Mouse (Mus musculus) adrenal gland, postnatal 14 days (tissue): ENCODE results near the gene Zfp316. TPM values are rescaled to one million over a fixed set of nuclear protein-coding genes. Genes with fewer than 3 reads are reported as not detected.

ENCODE experiments used
- DNase-seq: peaks from one replicate; pipeline ENCODE4 v3.0.0; 2021; ENCODE audit warnings: mixed read lengths
- long read RNA-seq, 2 experiments: library from polyadenylated mRNA; stranded (forward); transcript quantifications; one replicate each; pipeline ENCODE4 v2.0.0; 2021
- total RNA-seq: library from RNA; stranded (reverse); gene quantifications from 2 replicates; pipeline ENCODE4 v1.2.3, GENCODE M21; 2021

Zfp316 gene
- 6.9 and 7.6 TPM in 2 replicates for total RNA-seq
- long read RNA-seq, experiment 1, full-length matches to known transcripts: 1 of 1 reads
- long read RNA-seq, experiment 1, partial matches to known transcripts: 0 of 1 reads
- long read RNA-seq, experiment 1, other reads (novel, unspliced or antisense): 0 of 1 reads
- long read RNA-seq, experiment 2, partial matches to known transcripts: 0 of 1 reads
- long read RNA-seq, experiment 2, other reads (novel, unspliced or antisense): 1 of 1 reads

GRCm38 (mm10) chr5:143269363-143270150, at the start of gene Zfp316:
Gene Zfp316, minus strand, starts transcription at chr5:143270022.
- DNase-seq: peak; percentile 87

GRCm38 (mm10) chr5:143317288-143317610, 47.4 kb upstream of the Zfp316 start:
- DNase-seq: peak; percentile 74

GRCm38 (mm10) chr5:143316605-143317287, 46.9 kb upstream of the Zfp316 start:
- DNase-seq: peak; percentile 68

GRCm38 (mm10) chr5:143315514-143315888, 45.7 kb upstream of the Zfp316 start:
- DNase-seq: no peak

DNA sequence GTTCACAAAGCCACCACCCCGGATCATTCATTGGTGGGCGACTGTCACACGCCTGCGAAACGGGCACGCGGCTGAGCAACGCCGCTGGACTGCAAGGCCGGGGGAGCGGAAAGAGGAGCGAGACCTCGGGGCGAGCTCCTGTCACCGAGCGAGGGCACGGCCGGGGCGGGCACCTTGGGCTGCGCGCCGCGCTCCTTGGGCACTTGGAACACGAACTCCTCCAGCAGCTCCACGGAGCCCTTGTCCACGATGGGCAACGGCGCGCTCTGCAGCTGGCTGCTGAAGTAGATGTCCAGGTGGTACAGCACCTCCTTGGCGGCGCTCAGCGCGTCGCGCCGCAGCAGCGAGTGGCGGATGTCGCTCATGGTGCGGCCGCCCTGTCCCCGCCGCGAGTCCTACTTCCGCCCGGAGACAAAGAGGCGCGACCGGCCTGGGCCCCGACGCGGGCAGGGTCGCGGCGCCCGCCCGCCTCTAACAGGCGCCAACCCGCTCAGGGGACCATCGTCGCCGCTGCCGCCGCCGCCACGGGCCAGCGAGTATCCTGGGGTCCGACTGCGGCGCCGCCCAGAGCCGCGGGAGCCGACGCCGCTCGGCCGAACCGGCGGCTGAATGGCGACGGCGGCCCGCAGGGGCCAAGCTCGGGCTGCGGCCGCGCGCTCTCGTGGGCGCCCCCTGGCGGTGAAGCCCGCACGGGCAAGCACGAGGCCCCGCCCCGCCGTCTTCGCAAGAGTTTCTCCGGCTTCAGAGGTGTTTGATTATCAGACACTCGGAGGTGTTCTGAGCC, 45.1 kb upstream of the Zfp316 start, which contains the start of gene E130309D02Rik:
E130309D02Rik (minus strand) TSS at position 631 of the 784 bp plus-strand sequence.
- DNase-seq: peak; percentile 95

DNA sequence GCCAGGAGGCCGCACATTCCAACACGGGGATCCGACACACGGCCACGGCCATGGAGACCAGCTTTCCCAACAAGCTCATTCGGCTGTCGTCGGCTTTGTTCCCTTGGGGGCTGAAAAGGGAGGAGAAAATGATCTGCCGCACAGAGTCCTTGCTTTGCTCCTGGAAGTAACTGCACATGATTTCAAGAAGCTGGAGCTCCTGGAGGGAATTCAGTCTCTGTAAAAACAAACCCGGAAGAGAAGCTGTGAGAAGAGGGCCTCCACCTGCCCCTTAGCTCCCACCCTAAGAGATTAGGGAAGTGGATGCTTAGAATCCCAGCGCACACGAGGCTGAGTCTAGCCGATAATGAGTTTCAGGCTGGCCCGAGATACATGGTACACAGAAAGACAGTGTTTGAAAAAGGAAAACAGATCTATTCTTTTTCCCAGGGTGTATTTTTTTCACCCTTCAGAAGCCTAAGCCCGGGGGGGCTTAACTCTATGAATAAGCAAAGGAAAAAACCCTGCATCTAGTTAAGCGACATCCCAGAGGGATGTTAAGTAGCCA, 44.4 kb upstream of the Zfp316 start:
- DNase-seq: no peak

- DNase-seq: peak; percentile 83
These were observed 42.1 kb upstream of the Zfp316 start for GRCm38 (mm10) chr5:143311886-143312285.

GRCm38 (mm10) chr5:143309916-143310315, 40.1 kb upstream of the Zfp316 start:
- no peak for DNase-seq

DNA sequence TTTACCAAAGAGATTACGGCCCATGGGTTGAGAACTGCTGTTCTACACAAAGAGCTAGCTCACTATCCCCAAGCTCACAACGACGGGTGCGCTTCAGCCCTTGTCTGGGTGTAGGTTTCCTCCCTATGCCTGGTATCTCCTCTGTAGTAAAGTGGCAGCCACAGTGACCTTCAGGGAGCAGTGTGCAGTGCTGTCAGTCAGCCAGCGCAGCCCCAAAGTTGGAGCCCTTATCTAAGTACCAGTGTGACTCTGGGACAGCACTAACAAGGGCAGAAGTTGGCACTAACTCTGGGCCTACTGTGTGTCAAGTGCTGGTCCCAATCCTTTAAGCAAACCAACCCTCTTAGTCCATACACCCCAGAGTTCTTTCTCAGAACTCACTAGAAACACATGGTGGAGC, 39.0 kb upstream of the Zfp316 start:
- no peak for DNase-seq

GRCm38 (mm10) chr5:143304251-143304650, 34.4 kb upstream of the Zfp316 start:
- DNase-seq: no peak

DNA sequence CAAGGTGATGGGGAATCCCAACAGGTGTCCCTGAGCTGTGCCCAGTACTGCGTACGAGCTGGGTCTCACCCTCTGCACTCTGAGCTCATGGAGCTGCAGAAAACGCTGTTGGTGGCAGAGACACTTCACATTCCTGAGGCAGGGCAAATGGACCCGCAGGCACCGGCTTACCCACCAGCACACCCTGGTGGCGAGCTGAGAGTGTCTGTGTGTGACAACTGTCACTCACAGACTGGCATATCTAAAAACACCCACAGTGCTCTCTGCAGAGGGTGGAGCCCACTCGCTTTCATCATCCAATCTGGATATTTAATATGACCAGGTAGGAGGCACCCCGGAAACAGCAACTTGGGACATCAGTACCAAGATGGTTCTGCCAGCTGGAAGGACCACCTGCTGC, 31.5 kb upstream of the Zfp316 start:
- no peak for DNase-seq

DNA sequence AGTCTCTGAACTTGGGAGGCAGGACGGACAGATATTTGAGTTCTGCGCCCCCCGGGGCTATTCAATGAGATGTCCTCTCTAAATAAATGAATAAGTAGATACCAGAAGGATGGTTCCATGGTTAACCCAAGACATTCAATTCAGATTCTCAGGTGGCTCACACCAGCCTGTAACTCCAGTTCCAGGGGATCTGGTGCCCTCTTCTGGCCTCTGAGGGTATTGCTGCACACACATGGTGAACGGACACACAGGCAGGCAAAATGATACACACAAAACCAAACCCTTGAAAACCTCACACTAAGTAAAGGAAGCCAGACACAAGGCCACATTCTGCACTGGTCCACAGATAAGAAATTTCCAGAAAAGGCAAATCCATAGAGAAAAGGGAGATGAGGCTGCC, 29.9 kb upstream of the Zfp316 start:
- peak; percentile 73 for DNase-seq

DNA sequence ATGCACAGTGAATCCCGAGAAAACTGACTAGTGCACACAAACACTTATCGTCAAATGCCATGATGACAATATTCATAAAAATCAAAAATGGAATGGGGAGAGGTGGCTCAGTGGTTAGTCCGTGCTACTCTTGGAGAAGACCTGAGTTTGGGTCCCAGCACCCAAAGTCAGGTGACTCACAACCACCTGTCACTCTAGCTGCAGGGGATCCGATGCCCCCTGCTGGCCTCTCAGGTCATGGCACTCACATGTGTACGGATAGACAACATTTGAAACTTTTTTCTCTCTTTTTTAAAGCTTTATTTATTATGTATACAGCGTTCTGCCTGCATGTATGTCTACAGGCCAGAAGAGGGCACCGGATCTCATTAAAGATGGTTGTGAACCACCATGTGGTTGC, 28.6 kb upstream of the Zfp316 start:
- DNase-seq: no peak

DNA sequence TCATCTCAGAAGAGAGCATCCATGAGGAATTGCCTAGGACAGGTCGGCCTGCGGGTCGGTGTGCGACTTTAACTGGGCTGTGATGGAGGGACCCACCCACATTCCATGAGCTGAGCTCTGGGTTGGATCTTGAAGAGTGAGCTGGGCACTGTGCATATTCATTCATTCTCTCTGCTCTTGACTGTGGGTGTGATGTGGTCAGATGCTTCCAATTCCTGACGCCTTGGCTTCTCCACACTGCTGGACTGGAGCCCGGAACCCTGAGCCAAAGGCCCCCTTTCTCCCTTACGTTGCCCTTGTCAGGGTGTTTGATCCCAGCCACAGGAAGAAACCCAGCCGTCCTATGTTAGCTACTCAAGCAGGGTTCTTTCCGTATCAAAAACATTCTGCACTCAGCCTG, 28.2 kb upstream of the Zfp316 start:
- DNase-seq: no peak

GRCm38 (mm10) chr5:143295330-143295729, 25.5 kb upstream of the Zfp316 start:
- no peak for DNase-seq

DNA sequence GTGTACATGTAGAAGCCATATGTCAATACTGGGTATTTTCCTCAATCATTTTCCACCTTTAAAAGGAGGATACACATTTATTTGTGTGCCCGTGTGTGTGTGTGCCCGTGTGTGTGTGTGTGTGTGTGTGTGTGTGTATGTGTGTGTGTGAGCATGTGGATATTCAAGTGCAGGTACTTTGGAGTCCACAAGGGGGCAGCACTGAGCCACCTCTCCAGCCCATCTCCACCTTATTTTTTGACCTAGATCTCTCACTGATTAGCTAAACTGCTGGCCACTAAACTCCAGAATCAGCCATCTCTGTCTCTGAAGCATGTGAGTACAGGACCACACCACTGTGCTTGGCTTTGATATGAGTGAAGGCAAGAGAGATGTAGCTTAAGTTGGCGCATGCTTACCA, 25.0 kb upstream of the Zfp316 start:
- no peak for DNase-seq

DNA sequence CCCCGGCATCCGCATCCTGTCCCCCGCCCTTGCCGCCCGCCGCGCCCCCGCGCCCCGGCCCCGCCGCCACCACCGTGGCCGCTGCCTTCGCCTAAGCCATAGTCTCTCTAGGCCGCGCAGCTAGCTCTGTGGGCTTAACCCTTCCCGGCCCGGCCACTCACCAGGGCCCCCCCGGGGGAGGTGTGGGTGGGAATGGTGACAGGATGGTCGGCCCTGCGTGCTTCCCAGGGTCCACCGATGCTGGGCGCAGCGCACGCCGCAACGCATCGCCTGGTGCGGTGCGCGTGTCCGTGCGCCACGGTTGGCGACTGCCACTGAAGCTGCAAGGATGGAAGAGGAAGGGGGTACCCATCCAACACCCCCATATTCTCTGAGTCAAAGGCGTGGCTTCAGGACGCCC, 23.6 kb upstream of the Zfp316 start, which contains the start of gene Zfp853:
Zfp853 (minus strand) TSS at position 220 of the 400 bp plus-strand sequence.
- DNase-seq: peak; percentile 47

GRCm38 (mm10) chr5:143292879-143293278, 23.1 kb upstream of the Zfp316 start:
- DNase-seq: no peak

- DNase-seq: no peak
These were observed 19.5 kb upstream of the Zfp316 start for GRCm38 (mm10) chr5:143289299-143289698.

- DNase-seq: no peak
These were observed 18.6 kb upstream of the Zfp316 start for GRCm38 (mm10) chr5:143288378-143288911.

DNA sequence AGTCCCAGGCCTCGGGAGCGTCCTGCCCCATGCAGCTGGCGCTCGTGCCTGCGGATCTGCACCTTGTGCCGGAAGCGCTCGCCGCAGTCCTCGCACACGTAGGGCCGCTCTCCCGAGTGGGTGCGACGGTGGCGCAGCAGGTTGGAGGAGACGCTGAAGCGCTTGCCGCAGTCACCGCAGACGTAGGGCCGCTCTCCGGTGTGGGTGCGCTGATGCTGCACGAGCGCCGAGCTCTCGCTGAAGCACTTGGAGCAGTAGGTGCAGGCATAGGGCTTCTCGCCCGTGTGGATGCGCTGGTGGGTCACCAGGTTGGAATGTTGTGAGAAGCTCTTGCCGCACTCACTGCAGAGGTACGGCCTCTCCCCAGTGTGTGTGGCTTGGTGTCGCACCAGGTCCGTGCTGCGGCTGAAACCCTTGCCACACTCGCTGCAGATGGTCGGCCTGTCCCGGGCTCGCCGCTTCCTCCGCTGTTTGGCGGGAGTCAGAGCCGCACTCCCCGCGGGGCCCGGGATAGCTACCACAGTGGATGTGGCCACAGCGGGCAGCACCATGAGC, 18.0 kb upstream of the Zfp316 start:
- DNase-seq: peak; percentile 31
